Mouse (Mus musculus): ENCODE results near the gene Sohlh1.

The Sohlh1 gene

DNA sequence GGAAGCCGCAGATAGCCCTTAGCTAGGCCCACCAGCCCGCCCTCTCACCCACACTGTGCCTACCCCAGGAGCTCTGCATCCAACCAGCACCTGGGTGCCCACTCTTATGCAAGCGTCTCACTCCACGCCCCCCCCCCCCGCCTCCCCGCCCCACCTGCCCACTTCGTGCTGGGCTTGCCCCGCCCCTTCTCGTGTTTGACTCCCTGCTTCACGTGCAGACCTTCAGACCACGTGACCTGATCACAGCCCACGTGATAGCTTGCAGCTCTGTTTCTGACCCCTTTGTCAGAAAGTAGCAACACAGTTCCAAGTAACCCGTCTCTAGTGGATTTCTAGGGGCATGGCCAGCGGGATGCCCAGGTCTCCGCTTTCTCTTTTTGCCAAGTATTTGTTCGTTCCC, at the start of gene Sohlh1:
Sohlh1 (minus strand) TSS at position 23 of the 400 bp plus-strand sequence.
- DNase-seq, result no peak

DNA sequence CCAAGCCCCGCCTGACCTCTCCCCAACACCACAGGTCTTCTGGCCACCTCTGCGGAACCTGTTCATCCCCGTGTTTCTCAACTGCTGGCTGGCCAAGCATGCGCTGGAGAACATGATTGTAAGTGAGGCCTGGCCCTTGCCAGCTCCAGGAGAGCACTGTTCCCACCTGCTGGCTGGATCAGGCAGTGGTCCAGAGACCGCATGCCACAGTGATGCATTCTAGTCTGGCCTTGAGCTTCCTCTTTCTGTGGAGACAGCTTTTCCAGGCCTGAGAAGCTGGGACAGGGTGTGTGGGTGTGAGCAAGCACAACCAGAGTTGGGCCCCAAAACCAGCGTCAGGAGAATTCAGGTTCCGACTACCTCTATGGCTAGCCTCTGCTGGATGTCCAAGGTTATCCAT, 45.4 kb upstream of the Sohlh1 start:
- no peak for DNase-seq

DNA sequence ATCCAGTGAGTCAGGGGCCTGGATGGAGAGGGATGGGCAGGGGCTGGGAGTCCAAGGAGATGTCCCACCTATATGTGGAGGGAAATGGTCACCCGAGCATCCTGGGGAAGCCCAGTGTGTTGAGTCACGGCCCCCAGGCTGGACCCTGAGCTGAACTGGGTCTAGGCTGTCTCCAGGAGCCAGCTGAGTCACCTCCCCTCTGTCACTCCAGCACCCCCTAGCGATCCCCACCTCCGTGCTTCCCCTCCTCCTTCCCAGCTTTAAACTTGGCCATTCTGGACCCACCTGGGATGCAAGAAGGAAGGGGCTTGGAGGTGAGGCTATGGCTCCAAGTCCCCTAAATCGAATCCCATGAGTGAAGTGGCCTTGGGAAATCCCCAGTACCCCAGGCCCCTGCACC, 41.1 kb upstream of the Sohlh1 start:
- no peak for DNase-seq

DNA sequence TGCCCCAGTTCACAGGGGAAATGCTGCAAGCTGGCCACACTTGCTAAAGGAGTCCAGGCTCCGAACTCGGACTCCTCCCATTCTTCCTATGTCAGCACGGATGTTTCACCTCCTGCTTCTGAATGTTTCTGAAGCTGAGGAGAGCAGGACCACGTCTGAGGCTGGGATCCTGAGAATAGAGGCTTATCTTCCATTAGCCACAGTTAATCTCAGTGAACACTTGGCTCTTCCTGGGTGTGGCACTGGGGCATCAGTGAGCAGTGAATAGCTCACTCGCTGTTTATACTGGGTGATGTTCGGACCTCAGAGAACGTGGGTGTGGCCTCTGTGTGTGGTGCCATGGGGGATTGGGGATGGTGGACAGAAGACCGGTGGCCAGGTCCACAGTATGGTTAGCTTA, 40.2 kb upstream of the Sohlh1 start:
- no peak for DNase-seq

DNA sequence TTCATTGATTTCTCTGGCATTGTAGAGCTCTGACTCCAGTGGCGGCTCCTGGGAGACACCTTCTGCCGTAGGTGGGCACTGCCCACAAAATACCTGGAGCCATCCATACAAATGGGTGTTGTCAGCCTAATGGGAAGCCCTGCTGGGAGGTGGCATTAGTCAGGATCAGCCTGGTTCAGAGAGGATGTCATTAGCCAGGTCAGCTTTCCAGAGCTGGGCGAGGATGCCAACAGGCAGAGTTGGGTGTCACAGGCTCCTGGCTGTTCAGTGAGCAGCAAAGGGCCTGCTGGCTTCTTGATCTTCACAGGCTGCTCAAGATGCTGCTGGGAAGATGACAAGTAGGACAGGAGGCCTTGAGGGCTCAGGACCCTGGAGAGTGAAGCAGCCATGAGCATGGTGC, 37.7 kb upstream of the Sohlh1 start:
- no peak for DNase-seq

DNA sequence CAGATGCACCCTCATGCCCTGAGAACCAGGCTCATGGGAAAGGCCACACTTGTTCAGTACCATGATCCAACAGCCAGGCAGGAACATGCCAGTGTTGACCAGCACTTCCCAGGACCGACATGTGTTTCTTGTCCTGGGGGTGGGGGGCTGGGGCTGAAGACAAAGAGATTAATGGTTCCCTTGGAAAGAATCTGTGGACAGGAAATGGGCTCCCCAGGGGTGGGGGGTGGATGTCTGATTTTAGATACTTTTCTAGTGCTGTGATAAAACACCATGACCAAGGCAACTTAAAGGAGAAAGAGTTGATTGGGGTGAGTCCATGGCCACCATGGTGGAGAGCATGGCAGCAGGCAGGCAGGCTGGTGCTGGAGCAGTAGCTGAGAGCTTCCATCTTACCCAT, 35.2 kb upstream of the Sohlh1 start:
- peak; percentile 21 for DNase-seq

DNA sequence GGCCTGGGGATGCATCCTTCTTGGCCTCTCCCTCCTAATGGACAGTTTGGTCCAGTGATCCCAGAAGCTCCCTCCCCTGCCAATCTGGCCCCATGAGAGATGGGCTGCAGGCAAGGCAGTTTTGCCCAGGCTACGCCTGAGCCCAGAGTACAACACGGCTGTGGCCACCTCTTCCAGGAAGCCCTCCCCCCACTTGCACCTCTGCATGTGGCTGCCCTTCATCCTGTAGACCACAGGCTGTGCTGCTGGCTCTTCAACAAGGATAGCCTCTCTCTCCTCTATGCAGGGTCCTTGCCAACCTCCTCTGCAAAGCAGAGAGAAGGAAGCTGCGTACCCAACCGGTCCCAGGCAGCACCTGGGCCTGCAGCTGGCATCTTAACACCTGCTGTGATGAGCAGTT, 32.0 kb upstream of the Sohlh1 start:
- DNase-seq, result no peak

DNA sequence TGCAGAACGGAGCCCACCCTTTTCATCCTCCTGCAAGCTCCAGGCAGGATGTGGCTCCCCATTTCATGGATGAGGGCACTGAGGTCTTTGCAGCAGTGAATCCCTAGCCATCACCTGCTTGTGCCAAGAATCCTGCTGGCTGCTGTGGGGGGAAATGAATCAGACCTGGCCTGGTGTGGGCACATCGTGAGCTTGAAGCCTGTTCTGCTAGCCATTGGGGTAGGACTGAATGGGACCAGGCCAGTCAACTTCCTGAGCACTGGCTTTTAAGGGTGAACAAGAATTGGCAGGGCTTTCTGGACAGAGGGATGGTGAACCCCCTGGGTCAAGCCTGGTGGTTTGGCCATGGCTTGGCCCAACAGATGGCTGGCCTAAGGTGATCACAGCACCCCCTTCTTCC, 31.5 kb upstream of the Sohlh1 start:
- no peak for DNase-seq

DNA sequence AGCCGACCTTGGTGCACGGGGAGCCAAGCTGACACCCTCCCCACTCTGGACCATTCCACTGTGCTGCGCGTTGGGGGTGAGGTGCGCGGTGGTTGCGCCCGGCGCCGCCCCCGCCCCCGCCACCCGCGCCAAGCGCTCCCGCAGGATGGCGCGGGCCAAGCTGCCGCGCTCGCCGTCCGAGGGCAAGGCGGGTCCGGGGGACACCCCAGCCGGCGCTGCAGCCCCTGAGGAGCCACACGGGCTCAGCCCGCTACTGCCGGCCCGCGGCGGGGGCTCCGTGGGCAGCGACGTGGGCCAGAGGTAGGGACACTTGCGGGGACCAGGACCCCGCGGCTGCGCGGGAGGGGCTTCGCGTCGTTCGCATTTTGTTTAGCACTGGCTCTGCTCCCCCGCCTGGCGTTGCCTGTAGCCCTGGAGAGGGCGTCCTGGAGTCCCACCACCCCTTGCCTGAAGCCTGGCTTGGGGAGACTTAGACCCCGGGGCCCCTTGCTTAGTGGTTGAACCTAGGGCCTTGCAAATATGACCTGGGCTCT, 30.8 kb upstream of the Sohlh1 start:
- DNase-seq, result no peak

DNA sequence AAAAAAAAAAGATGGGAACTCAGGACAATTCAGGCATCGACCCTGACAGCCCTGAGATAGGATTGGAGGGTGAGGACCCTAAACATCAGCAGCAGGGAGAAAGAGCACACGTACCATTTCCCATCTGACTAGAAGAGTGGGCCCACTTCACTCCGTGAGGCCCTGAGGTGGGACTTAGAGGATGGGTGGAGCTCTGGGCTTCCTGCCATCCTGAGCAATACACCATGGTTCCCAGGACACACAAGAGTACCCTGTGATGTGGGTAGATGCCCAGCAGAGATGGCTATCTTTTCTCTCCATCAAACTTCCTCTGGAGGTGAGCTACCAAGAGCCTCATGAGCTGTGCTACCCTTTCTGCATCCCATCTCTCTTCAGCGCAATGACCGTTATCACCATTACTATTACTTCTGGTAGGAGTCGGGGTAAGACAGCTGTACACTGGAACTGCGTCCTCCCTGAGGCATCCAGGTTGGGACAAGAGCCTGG, 30.2 kb upstream of the Sohlh1 start:
- DNase-seq, result no peak

DNA sequence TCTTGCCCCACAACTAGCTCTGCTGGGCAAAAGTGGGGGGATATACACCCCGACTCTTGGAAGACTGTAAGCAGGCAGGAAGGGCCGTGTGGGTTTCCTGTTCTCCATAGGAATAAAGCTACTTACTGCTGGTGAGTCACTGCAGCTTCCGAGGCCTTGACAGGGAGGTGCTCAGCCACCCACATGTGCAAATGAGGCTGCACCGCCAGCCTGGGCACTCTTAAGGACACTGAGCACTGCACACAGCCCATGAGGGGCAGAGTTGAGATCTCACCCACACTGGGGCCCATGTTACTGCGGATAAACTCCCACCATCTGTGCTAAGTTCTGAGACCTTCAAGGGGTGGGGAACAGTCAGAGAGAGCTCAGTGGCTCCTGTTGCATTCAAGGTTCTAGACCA, 19.6 kb upstream of the Sohlh1 start:
- no peak for DNase-seq

DNA sequence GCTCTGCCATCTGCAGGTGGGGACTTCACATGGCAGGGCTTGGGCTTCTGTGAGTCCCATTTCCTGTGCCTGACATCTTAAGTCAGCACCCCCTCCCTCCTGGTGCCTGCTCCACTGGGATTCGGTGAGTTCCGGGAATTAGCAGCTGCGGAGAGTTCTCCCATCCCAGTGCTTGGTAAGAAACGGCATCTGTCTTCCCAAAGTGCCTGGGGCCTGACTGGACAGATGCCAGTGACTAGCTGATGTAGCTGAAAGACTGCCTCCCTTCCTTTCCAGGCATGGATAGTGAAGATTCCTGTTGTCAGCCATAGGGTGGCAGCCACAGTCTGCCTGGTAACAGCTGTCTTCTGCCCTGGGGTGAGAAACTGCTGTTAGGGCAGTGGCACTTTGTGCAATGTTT, 18.4 kb upstream of the Sohlh1 start:
- peak; percentile 17 for DNase-seq

DNA sequence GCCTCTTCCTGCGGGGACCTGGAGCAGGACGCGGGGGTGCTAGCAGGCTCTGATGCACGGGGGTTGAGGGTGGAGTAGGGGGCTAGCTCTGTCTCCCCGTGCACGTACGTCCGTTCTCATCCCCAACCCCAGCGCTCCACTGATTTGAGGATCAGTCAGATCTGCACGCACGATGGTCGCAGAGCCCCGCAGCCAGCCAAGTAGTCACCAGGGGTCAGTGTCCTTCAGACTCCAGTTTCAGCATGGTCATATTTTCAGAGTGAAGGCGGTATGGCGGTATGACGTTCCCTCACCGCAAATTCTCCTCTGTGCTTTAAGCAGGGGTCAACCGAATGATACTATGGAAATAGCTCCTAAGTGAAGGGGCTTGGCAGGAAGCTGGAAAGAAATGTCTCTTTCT, 17.2 kb upstream of the Sohlh1 start:
- no peak for DNase-seq

DNA sequence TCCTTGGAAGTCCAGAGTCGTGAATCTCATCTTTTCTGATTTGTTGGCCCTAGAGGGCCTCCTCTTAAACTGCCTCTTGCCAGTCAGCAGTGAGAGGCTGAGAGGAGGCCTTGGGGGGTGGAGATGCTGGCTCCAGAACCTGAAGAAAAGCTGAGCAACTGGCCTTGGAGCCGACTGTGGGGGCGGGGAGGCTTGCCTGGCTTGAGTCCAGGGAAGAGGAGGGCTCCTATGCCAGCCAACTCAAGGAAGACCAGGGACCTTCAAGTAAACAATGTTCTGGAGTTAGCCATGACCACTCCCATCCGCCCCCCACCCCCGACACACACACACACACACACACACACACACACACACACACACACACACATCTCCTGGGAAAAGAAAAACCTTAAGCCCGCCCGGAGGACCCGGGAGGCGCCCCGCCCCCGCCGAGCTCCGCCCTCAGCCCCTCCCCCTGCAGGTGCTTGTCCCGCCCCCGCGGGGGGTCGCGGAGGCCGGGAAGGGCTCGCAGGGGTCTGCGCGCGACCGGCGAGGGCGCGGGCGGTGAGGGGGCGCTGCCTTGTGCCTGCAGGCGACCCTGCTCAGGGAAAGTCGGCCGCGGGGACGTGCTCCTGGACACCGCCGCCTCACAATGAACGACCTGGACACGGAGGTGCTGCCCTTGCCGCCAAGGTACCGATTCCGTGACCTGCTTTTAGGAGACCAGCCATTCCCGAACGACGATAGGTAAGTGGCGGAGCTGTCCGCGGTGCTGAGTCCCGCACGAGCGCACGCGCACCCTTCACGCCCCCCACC, 16.5 kb upstream of the Sohlh1 start, which contains the start of gene Kcnt1:
Kcnt1 (plus strand) TSS at position 398 of the 795 bp plus-strand sequence.
- peak; percentile 65 for DNase-seq

DNA sequence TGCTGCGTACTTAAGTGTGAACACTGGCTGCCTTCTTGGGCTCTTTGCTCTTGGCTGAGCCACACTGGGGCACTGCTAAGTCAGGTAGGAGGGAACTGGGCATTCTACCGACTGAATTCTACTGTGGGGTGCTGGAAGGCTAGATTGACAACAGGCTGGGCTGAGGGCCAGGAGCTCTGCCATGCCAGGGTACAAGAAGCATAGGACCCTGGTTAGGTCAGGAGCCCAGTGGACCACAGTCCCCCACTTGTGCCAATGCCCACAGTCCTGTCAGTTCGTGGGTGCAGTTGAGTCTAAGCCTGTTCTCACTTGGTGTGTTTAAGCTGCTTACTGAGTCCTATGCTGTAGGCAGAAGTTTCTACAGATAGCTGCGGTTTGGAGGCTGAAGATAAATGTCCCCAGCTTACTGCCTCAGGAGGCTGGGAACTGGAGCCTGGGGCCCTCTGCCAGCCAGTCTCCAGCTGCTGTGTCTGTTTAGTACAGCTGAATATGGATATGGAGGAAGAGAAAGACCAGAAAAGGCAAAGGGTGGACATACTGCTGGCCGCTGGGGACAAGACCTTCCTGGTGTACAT, 15.7 kb upstream of the Sohlh1 start:
- no peak for DNase-seq

DNA sequence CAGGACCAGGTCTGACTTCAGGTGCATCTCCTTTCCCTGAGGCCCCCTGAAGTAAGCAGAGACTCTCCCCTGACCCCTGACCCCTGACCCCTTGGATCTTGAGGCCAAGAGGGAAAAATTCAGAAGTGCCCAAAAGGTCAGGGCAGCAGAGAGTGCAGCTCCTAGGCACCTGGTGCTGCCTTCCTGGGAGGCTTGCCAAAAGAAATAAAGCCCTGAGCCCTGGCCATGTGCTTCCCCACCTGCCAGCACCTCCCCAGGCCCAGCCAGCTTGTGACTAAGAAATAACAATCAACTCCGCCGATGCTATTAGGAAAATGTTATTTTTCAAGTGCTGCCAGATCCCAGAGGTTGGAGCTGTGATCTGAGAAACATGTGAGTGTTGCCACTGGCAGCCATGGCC, 15.0 kb upstream of the Sohlh1 start:
- DNase-seq, result peak; percentile 23

DNA sequence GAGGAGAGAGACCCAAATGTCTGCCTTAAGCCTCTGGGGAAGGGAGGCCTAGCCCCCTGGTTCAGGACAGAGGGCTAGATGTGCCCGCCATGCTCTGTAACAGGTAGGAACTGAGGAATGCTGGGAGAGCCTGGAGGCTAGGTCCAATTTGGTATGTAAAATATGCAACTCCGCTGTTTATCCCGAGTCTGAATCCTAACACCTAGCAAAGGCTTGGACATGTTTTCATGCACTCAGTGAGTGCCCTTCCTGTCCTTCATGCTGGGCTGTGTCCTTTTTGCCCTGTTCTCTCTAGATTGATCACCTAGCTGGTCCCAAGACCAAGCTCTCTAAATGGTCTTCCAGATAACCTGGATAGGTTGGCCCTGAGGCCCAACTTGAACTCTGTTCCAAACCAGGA, 12.8 kb upstream of the Sohlh1 start:
- DNase-seq, result no peak

DNA sequence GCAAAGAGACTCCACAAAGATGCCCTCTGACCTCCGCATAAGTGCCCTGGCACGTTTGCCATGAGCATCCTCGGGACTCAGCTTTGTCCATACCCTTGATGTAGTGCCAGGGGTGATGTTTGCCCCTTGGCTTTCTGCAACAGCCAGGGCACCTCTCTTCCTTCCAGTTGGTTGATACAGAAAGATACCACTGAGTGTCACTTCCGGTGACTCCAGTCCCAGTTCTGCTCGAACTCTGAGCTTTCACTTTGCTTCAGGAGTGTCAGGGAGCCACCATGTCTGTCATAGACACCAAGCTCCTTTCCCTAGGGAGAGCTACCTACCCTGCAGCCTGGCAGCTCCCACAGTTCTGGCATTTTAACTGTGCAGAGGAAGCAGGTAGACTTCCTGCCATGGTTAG, 7.0 kb upstream of the Sohlh1 start:
- DNase-seq, result no peak

DNA sequence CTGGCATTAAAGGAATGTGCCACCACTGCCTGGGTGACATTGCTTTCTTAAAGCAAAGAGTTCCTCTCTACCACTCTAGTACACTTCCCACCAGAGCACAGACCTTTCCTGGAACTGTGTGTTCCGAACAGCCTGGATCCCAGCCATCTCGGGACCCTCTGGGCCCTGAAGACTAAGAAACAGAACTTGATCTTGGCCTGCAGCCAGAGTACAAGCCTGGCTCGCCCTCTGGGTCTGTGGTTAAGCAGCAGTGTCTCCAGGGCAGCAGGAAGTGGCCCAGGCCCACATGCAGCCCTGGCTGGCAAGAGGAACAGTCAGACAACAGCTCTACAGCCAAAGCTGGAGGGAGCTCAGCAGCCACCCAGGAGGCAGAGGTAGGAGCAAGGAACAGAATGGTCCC, 5.6 kb upstream of the Sohlh1 start:
- DNase-seq, result peak; percentile 61

DNA sequence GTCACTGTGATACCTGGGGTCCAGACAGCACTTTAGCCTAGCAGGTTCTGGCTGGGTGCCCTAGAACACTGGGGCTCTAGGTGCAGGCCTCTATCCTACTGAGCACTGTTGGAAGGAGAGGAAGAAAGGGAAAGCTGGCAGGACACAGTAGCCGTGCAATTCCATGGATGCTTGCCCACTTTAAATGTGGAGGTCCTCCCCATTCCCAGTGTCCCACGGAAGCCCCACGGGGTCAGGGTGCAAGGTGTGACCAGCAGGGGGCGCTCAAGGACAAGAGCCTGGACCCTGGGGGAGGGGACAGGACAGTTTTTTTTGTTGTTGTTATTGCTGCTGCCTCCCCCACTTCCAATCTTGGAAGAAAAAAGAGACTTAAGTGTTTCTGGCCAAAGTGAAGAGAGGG, 3.3 kb upstream of the Sohlh1 start:
- DNase-seq, result peak; percentile 28

DNA sequence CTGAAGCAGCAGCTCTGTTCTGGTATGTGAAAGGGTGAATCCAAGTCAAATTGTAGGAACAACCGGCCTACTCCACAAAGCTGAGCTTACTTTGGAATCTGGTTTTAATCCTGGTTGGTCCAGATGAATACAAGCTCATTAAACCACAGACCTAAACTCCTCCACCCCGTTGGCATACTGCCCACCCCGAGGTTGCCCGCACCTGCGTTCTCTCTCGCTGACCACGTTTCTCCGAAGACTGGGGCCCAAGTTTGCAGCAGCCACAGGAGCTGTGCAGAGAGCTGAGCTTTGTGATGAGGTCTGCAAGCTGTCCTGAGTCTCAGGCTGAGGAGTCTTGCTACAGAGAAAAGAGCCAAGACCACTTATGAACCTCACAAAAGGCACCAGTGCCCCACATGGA, 532 bp downstream of the Sohlh1 start:
- DNase-seq, result no peak

DNA sequence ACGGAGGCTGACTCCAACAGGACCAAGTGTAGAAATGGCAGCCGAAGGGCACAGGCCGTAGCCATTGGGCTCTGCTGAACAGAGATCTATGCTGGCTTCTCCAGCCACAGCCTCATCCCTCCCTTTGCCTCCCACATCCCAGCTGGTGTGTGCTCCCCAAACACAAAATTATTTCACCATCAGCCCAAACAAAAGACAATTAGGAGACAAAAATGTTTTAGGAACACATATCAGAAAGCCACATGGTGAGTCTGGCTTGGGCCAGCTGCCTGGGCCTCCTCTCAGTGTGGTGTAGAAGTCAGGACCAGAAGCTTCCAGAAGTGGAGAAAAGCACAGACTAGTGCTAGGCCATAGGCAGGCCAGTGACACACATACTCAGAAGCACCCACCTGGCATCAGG, 3.0 kb downstream of the Sohlh1 start:
- no peak for DNase-seq

DNA sequence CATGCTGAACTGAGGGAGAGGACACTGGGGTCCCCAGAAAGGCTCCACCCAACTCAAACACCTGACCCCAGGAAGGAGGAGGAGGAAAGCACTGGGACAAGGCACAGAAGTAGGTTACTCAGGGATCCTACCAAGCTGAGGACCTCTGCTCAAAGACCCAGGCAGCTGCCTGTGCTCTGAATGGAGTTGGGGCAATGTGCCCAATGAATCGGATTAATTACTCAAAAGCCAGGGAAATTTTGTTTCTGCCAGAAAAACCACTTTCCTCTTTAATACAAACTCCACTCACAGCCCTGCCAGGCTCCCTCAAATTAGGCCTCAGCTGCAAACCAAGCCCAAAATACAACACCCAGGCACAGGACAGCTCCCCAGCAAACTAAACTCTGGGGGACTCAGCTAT, 4.3 kb downstream of the Sohlh1 start:
- DNase-seq, result no peak

DNA sequence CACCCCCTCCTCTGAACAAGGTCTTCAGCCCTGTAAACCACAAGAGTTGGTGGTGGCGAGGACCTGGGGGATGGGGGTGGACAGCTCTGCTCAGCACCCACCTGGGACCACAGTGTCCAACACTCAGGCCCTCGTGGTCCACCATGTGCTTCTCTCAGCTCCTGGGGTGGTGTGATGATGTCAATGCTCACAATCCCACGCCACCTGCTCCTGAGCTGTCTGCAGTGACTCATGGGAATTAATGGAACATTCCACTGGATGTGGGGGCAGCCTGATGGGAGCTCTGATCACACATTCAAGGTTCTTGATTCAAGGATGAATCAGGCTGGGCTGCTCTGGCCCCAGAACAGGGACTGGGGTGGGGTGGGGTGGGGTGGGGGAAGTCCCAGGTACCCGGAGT, 4.9 kb downstream of the Sohlh1 start:
- DNase-seq, result no peak
